ENCODE assay signal across 23 mouse cellular contexts in the genomic region with DNA sequence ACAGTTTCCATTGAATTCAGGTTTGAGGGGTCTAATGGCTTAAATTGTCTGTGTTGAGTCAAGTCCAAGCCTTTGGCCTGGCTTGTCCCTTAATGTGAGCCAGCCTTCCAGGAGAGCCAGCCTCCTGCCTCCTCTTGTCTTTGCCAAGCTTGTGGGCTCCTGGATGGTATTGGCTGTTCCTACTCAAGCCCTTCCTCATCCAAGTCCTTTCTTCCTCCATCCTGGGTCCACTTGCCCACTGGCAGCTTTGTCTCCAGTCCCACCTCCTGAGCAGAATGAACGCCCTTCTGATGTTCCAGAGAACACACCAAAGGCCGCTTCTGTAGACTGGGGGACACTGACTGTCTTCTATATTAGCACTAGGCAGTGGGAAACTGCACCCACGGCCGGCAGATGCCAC. TPM values are rescaled to one million over a fixed set of nuclear protein-coding genes. Genes with fewer than 3 reads are reported as not detected.
DNase-seq lines count a peak whose midpoint lies in the region; ATAC-seq lines count a peak whose summit lies in the region.
"Had no signal": no experiment of that assay in that cellular context is flagged by ENCODE, and none has a peak within 500 bp of the region (broad histone marks: within the 10 kb centered on the region; RNA-seq: fewer than 3 reads in every experiment).

No protein-coding gene starts in this region.

- H3K4me1 ChIP-seq in kidney, embryonic 15.5 days, result peaks cover 36% of the 10 kb centered on the region
- H3K4me1 ChIP-seq in embryonic facial prominence, embryonic 10.5 days, result peaks cover 36% of the 10 kb centered on the region
- H3K4me1 ChIP-seq in limb, embryonic 10.5 days, result peaks cover 34% of the 10 kb centered on the region

- H3K4me3 ChIP-seq in kidney, embryonic 15.5 days (replicated peaks), result no peak overlapping the region
- no peak overlapping the region for H3K4me3 ChIP-seq in embryonic facial prominence, embryonic 10.5 days
- no peak overlapping the region for H3K4me3 ChIP-seq in limb, embryonic 10.5 days
- H3K4me3 ChIP-seq: forebrain, embryonic 12.5 days; heart, adult 2 months; intestine, embryonic 15.5 days; left cerebral cortex, adult 2 months had no signal

- H3K36me3 ChIP-seq in kidney, embryonic 15.5 days, result no peaks in the 10 kb centered on the region
- H3K36me3 ChIP-seq in embryonic facial prominence, embryonic 10.5 days (replicated peaks), result no peaks in the 10 kb centered on the region
- H3K36me3 ChIP-seq in limb, embryonic 10.5 days, result no peaks in the 10 kb centered on the region
- H3K36me3 ChIP-seq: forebrain, embryonic 12.5 days; intestine, embryonic 15.5 days had no signal

- no peak overlapping the region for H3K4me2 ChIP-seq in kidney, embryonic 15.5 days
- H3K4me2 ChIP-seq: liver, embryonic 11.5 days had no signal

- H3K9ac ChIP-seq in kidney, embryonic 15.5 days, result no peak overlapping the region
- H3K9ac ChIP-seq: forebrain, embryonic 12.5 days; intestine, embryonic 15.5 days had no signal

- H3K9me3 ChIP-seq in kidney, embryonic 15.5 days (replicated peaks), result no peaks in the 10 kb centered on the region
- H3K9me3 ChIP-seq in embryonic facial prominence, embryonic 10.5 days, result 0 out of 2 replicates have a peak, but pooled peaks cover 3% of the 10 kb centered on the region
- H3K9me3 ChIP-seq in limb, embryonic 10.5 days (replicated peaks), result no peaks in the 10 kb centered on the region
- H3K9me3 ChIP-seq: forebrain, embryonic 12.5 days; intestine, embryonic 15.5 days had no signal

- no peaks in the 10 kb centered on the region for H3K27me3 ChIP-seq in kidney, embryonic 15.5 days
- H3K27me3 ChIP-seq in embryonic facial prominence, embryonic 10.5 days (replicated peaks; ENCODE audit: low read depth, poor library complexity, severe bottlenecking), result no peaks in the 10 kb centered on the region
- H3K27me3 ChIP-seq in limb, embryonic 10.5 days (ENCODE audit: low read depth, poor library complexity, severe bottlenecking), result no peaks in the 10 kb centered on the region
- H3K27me3 ChIP-seq: intestine, embryonic 15.5 days had no signal

- DNase-seq in cerebellum, postnatal 10 days, result peak; percentile 48 to 64
- no peak for DNase-seq in cerebellum, adult 8-10 months
- DNase-seq in kidney, postnatal 36 days, result no peak
- no peak for DNase-seq in embryonic facial prominence, embryonic 10.5 days (ENCODE audit: low spot score)
- DNase-seq in limb, embryonic 10.5 days (ENCODE audit: low spot score), result no peak
- DNase-seq in heart, adult 18-20 months, result no peak
- no peak for DNase-seq in thymus, postnatal 10 days (ENCODE audit: low spot score in 2 of 2)
- DNase-seq: adrenal gland, adult 8-10 months; cerebellum, adult 9-11 months; heart, adult 2 months; heart, postnatal 36 days; layer of hippocampus, adult 9-11 months; lung, adult 18-20 months; lung, postnatal 14 days; right cerebral cortex, postnatal 4 days; thymus, postnatal 36 days had no signal

- ATAC-seq in kidney, embryonic 15.5 days (replicated peaks; ENCODE audit: low FRiP score), result no peak

- H3K27ac ChIP-seq in kidney, embryonic 15.5 days, result peak overlapping the region; percentile 90
- peak overlapping the region; percentile 40; the same call in 1 of the 2 replicates for H3K27ac ChIP-seq in embryonic facial prominence, embryonic 10.5 days (replicated peaks)
- peak overlapping the region; percentile 81 for H3K27ac ChIP-seq in limb, embryonic 10.5 days
- H3K27ac ChIP-seq: forebrain, embryonic 12.5 days; heart, adult 2 months; intestine, embryonic 15.5 days; left cerebral cortex, adult 2 months had no signal

- 86% methylated on average over 4 of the region's 4 CpGs for WGBS in kidney, embryonic 15.5 days
- 89% methylated on average over 4 of the region's 4 CpGs for WGBS in embryonic facial prominence, embryonic 10.5 days
- 88% methylated on average over 4 of the region's 4 CpGs for WGBS in limb, embryonic 10.5 days

RNA-seq across cellular contexts. Expression of a gene that starts 19.9 kb away (rescaled TPM):
- not detected in 2 replicates for polyA plus RNA-seq in kidney, embryonic 15.5 days (2015; fragmentation: Nextera tagmentation; extraction: Ambion mirVana)
- not detected in 2 replicates for polyA plus RNA-seq in embryonic facial prominence, embryonic 10.5 days (2016; fragmentation: Nextera tagmentation; extraction: Ambion mirVana)
- polyA plus RNA-seq in limb, embryonic 10.5 days (2016; fragmentation: Nextera tagmentation; extraction: Ambion mirVana), result not detected in 2 replicates
- not detected for total RNA-seq in heart, adult 18-20 months (2021)
- total RNA-seq: heart, adult 2 months; heart, postnatal 36 days; left cerebral cortex, adult 2 months; neutrophil, adult 5-6 weeks had no signal
- polyA plus RNA-seq: heart, adult 2 months; heart, embryonic 14.5 days; intestine, embryonic 15.5 days; liver, embryonic 11.5 days had no signal

RNA-seq across cellular contexts. Expression of a gene that starts 26.7 kb away (rescaled TPM):
- 208 and 216 TPM in 2 replicates for polyA plus RNA-seq in kidney, embryonic 15.5 days (2015; fragmentation: Nextera tagmentation; extraction: Ambion mirVana)
- polyA plus RNA-seq in embryonic facial prominence, embryonic 10.5 days (2016; fragmentation: Nextera tagmentation; extraction: Ambion mirVana), result 264 and 272 TPM in 2 replicates
- polyA plus RNA-seq in limb, embryonic 10.5 days (2016; fragmentation: Nextera tagmentation; extraction: Ambion mirVana), result 257 and 265 TPM in 2 replicates
- total RNA-seq in heart, adult 18-20 months (2021), result 10 to 100 TPM; 71.2 to 86.4 TPM

Comparison
In these comparisons a context has a peak if more than half of its experiments do, and no peak if none do; other contexts are left out.
1. DNase-seq: peak in cerebellum, postnatal 10 days (2 of 2); none in cerebellum, adult 8-10 months (single experiment), kidney, postnatal 36 days (0 of 2), embryonic facial prominence, embryonic 10.5 days (single experiment), limb, embryonic 10.5 days (single experiment), heart, adult 18-20 months (0 of 2) and thymus, postnatal 10 days (0 of 2).
2. H3K27ac ChIP-seq: peak in every context shown above with its lines; median percentile 90 in kidney, embryonic 15.5 days; 81 in limb, embryonic 10.5 days; 40 in embryonic facial prominence, embryonic 10.5 days.